Mouse (Mus musculus) ES-E14 (cell line): ENCODE measurements around the gene Asb6.

Source experiments
- CHD2 ChIP-seq: IDR thresholded peaks from 2 replicates; pipeline ENCODE4 v1.6.1; 2014; ENCODE audit warnings: mild to moderate bottlenecking, low read depth, low read length, inconsistent platforms
- MAFK ChIP-seq: IDR thresholded peaks from 2 replicates; pipeline ENCODE4 v1.6.1; 2014; ENCODE audit warnings: mild to moderate bottlenecking, low read depth, low read length, inconsistent platforms; ENCODE audit not compliant: insufficient read depth
- ZNF384 ChIP-seq: IDR thresholded peaks from 2 replicates; pipeline ENCODE4 v1.6.1; 2012; ENCODE audit warnings: low read depth, low read length, inconsistent platforms

- TF ChIP-seq MAFK (no peak), ZNF384 (no peak), CHD2 (no peak)
Measured at GRCm38 (mm10) chr2:30848184-30848583, 18.1 kb upstream of the Asb6 start.
